Mouse (Mus musculus) left cerebral cortex, adult 9 months (tissue): ENCODE results near the gene Dock11.

Experiments used
- DNase-seq, 2 experiments: peaks; one replicate each; pipeline ENCODE4 v3.0.0; 2022; ENCODE audit warnings: low spot score in 2 of 2

Gene Dock11

GRCm38 (mm10) chrX:35888087-35888895, at the start of gene Dock11:
TSS of gene Dock11 (plus strand) at chrX:35888832.
- DNase-seq: peak; percentile 8 to 25

- no peak for DNase-seq
These were observed 8.9 kb upstream of the Dock11 start for GRCm38 (mm10) chrX:35879703-35880102.

- peak in 1 of 2 experiments; percentile 7 for DNase-seq
These were observed 540 bp downstream of the Dock11 start for GRCm38 (mm10) chrX:35888945-35889799.

- no peak for DNase-seq
These were observed 1.1 kb downstream of the Dock11 start for GRCm38 (mm10) chrX:35889800-35890106.

GRCm38 (mm10) chrX:35891534-35892125, 3.0 kb downstream of the Dock11 start:
- no peak for DNase-seq

GRCm38 (mm10) chrX:35892377-35892776, 3.7 kb downstream of the Dock11 start:
- no peak for DNase-seq

- no peak for DNase-seq
These were observed 9.2 kb downstream of the Dock11 start for GRCm38 (mm10) chrX:35897648-35898500.

- no peak for DNase-seq
These were observed 9.8 kb downstream of the Dock11 start for GRCm38 (mm10) chrX:35898501-35898766.

GRCm38 (mm10) chrX:35904352-35904751, 15.7 kb downstream of the Dock11 start:
- no peak for DNase-seq

GRCm38 (mm10) chrX:35906696-35907330, 18.2 kb downstream of the Dock11 start:
- no peak for DNase-seq

GRCm38 (mm10) chrX:35919558-35919957, 30.9 kb downstream of the Dock11 start:
- no peak for DNase-seq

- DNase-seq: no peak
These were observed 31.5 kb downstream of the Dock11 start for GRCm38 (mm10) chrX:35920096-35920607.

- DNase-seq: no peak
These were observed 33.3 kb downstream of the Dock11 start for GRCm38 (mm10) chrX:35921922-35922321.

GRCm38 (mm10) chrX:35924705-35925264, 36.2 kb downstream of the Dock11 start:
- DNase-seq: no peak

- DNase-seq: no peak
These were observed 41.7 kb downstream of the Dock11 start for GRCm38 (mm10) chrX:35930094-35930933.

- no peak for DNase-seq
These were observed 42.3 kb downstream of the Dock11 start for GRCm38 (mm10) chrX:35930934-35931406.

GRCm38 (mm10) chrX:35931945-35932344, 43.3 kb downstream of the Dock11 start:
- DNase-seq: no peak

GRCm38 (mm10) chrX:35932952-35933351, 44.3 kb downstream of the Dock11 start:
- no peak for DNase-seq

- no peak for DNase-seq
These were observed 49.5 kb downstream of the Dock11 start for GRCm38 (mm10) chrX:35938112-35938511.

GRCm38 (mm10) chrX:35946394-35946793, 57.8 kb downstream of the Dock11 start:
- no peak for DNase-seq
